Mouse (Mus musculus) bone marrow macrophage, adult 2 months (primary cell): Measurements from ENCODE around the gene Xpnpep3.

Experiments used
- CTCF ChIP-seq: IDR thresholded peaks from 2 replicates; pipeline ENCODE4 v1.5.1; 2012; ENCODE audit warnings: low read depth, mild to moderate bottlenecking, low read length, moderate library complexity
- POLR2A ChIP-seq: IDR thresholded peaks from 2 replicates; pipeline ENCODE4 v1.6.1; 2012; ENCODE audit warnings: mild to moderate bottlenecking, low read depth, low read length, borderline replicate concordance

GRCm38 (mm10) chr15:81408199-81408598 is 8.3 kb downstream of the Xpnpep3 start, which contains the start of gene Dnajb7:
- no peak for TF ChIP-seq CTCF
- TF ChIP-seq POLR2A = no peak
